ENCODE assay signal across 8 mouse cellular contexts in genomic region chr16:95824720-95825534, GRCm38 (mm10).
A peak's percentile ranks its signal among the peaks of the same experiment; 100 is the strongest.
DNase-seq lines count a peak whose midpoint lies in the region; ATAC-seq and TF ChIP-seq lines count a peak whose summit lies in the region.

No protein-coding gene starts in this region.

- no peak for TF ChIP-seq EP300 in stomach, postnatal 0 days (optimal IDR thresholded peaks at IDR 0.05)

- H3K9ac ChIP-seq in embryonic facial prominence, embryonic 12.5 days = no peak overlapping the region
- peak overlapping the region; percentile 23; the same call in 1 of the 2 replicates for H3K9ac ChIP-seq in stomach, postnatal 0 days (ENCODE audit: low read length)

- intact Hi-C loops in left cerebral cortex, postnatal 25 days (cut with DNase I) = loop anchor here (5.0 kb wide), 1 partner anchor 117 kb away; no protein-coding TSS in a partner anchor

- H3K9me3 ChIP-seq in embryonic facial prominence, embryonic 12.5 days = no peaks in the 10 kb centered on the region
- H3K9me3 ChIP-seq in midbrain, embryonic 10.5 days (replicated peaks) = no peaks in the 10 kb centered on the region
- no peaks in the 10 kb centered on the region for H3K9me3 ChIP-seq in stomach, postnatal 0 days (ENCODE audit: control insufficient read depth, low read length)

- no peak for TF ChIP-seq CTCF in thymus, adult 2 months (IDR thresholded peaks at IDR 0.05; ENCODE audit: borderline replicate concordance, control insufficient read depth, extremely low read depth, insufficient read depth, low read length, poor library complexity)
- TF ChIP-seq CTCF in stomach, postnatal 0 days (IDR thresholded peaks at IDR 0.05; ENCODE audit: low read depth) = no peak

- TF ChIP-seq POLR2A in thymus, adult 2 months (IDR thresholded peaks at IDR 0.05; ENCODE audit: control insufficient read depth, extremely low read depth, insufficient read depth, low read length, poor library complexity) = no peak

- no peaks in the 10 kb centered on the region for H3K27me3 ChIP-seq in thymus, adult 2 months (ENCODE audit: control insufficient read depth, insufficient read depth, low read length)
- no peaks in the 10 kb centered on the region for H3K27me3 ChIP-seq in embryonic facial prominence, embryonic 12.5 days
- H3K27me3 ChIP-seq in midbrain, embryonic 10.5 days (ENCODE audit: low read depth, poor library complexity, severe bottlenecking) = no peaks in the 10 kb centered on the region
- no peaks in the 10 kb centered on the region for H3K27me3 ChIP-seq in stomach, postnatal 0 days (ENCODE audit: control insufficient read depth, insufficient read depth, low read length)

- ATAC-seq in embryonic facial prominence, embryonic 12.5 days (ENCODE audit: insufficient number of reproducible peaks, insufficient read depth, low FRiP score, low TSS enrichment) = peak; percentile 18; the same call in 1 of the 2 replicates
- ATAC-seq in stomach, postnatal 0 days (ENCODE audit: low FRiP score, low TSS enrichment) = peak; percentile 62

- H3K4me3 ChIP-seq in thymus, adult 2 months (ENCODE audit: control insufficient read depth, insufficient read depth, low read length) = no peak overlapping the region
- no peak overlapping the region for H3K4me3 ChIP-seq in embryonic facial prominence, embryonic 12.5 days
- H3K4me3 ChIP-seq in midbrain, embryonic 10.5 days = no peak overlapping the region
- no peak overlapping the region for H3K4me3 ChIP-seq in stomach, postnatal 0 days (ENCODE audit: low read depth, low read length)

- H3K27ac ChIP-seq in thymus, adult 2 months (ENCODE audit: control insufficient read depth, insufficient read depth, low read length) = peak overlapping the region; percentile 74
- H3K27ac ChIP-seq in embryonic facial prominence, embryonic 12.5 days = peak overlapping the region; percentile 70
- H3K27ac ChIP-seq in midbrain, embryonic 10.5 days (replicated peaks) = peak overlapping the region; percentile 72
- peak overlapping the region; percentile 73 for H3K27ac ChIP-seq in stomach, postnatal 0 days (replicated peaks)

- no peak overlapping the region for H3K4me2 ChIP-seq in embryonic facial prominence, embryonic 12.5 days (replicated peaks)
- H3K4me2 ChIP-seq in stomach, postnatal 0 days (replicated peaks; ENCODE audit: low read depth) = peak overlapping the region; percentile 17; the same call in 1 of the 2 replicates

- WGBS in thymus, adult 2 months = 36% methylated on average over 7 of the region's 7 CpGs
- 14% methylated on average over 7 of the region's 7 CpGs for WGBS in embryonic facial prominence, embryonic 12.5 days
- 53% methylated on average over 7 of the region's 7 CpGs for WGBS in midbrain, embryonic 10.5 days
- WGBS in stomach, postnatal 0 days = 15% methylated on average over 7 of the region's 7 CpGs

- no peak for DNase-seq in thymus, adult 2 months
- DNase-seq in thymus, postnatal 25 days = no peak
- peak; percentile 82 for DNase-seq in heart, postnatal 4 days
- DNase-seq in kidney, postnatal 4 days = peak; percentile 72 to 82
- DNase-seq in midbrain, embryonic 10.5 days (ENCODE audit: low spot score) = peak; percentile 44
- DNase-seq in stomach, postnatal 0 days (ENCODE audit: low spot score) = peak; percentile 81
- no peak for DNase-seq in left cerebral cortex, postnatal 25 days (ENCODE audit: low spot score in 2 of 2)

- H3K36me3 ChIP-seq in thymus, adult 2 months (ENCODE audit: control insufficient read depth, insufficient read depth, low read length) = no peaks in the 10 kb centered on the region
- H3K36me3 ChIP-seq in embryonic facial prominence, embryonic 12.5 days = no peaks in the 10 kb centered on the region
- no peaks in the 10 kb centered on the region for H3K36me3 ChIP-seq in midbrain, embryonic 10.5 days
- no peaks in the 10 kb centered on the region for H3K36me3 ChIP-seq in stomach, postnatal 0 days (ENCODE audit: control insufficient read depth, insufficient read depth, low read length)

- H3K4me1 ChIP-seq in thymus, adult 2 months (replicated peaks; ENCODE audit: control insufficient read depth, insufficient read depth, low read length) = peaks cover 67% of the 10 kb centered on the region
- peaks cover 20% of the 10 kb centered on the region for H3K4me1 ChIP-seq in embryonic facial prominence, embryonic 12.5 days
- H3K4me1 ChIP-seq in midbrain, embryonic 10.5 days = peaks cover 19% of the 10 kb centered on the region
- peaks cover 4% of the 10 kb centered on the region; the same call in 1 of the 2 replicates for H3K4me1 ChIP-seq in stomach, postnatal 0 days (replicated peaks; ENCODE audit: control insufficient read depth, insufficient read depth)

Comparison
In these comparisons a context has a peak if more than half of its experiments do, and no peak if none do; other contexts are left out.
1. DNase-seq: peak in heart, postnatal 4 days (single experiment), kidney, postnatal 4 days (2 of 2), midbrain, embryonic 10.5 days (single experiment) and stomach, postnatal 0 days (single experiment); none in thymus, adult 2 months (single experiment), thymus, postnatal 25 days (single experiment) and left cerebral cortex, postnatal 25 days (0 of 2).
2. Peak in every context shown above with its lines, with median percentiles within 50 percentile points of each other: H3K27ac ChIP-seq.